Mouse (Mus musculus) adrenal gland (tissue): ENCODE measurements around the gene Vmn1r125.
"Not testable (repeated sequence)": the region's sequence is repeated elsewhere in the genome, so short reads cannot be mapped to it uniquely, and the experiment has no call there.

Experiments used
- intact Hi-C: fragments of 180-260 bp; cut with DNase I; formaldehyde crosslinking; loops from one replicate; pipeline ENCODE4 v1.15.1; 2025
- long read RNA-seq, 2 experiments: library from polyadenylated mRNA; unstranded; transcript quantifications; one replicate each; pipeline ENCODE4 v2.0.0; 2020; ENCODE audit warnings: borderline replicate concordance in 1 of 2; ENCODE audit not compliant: insufficient replicate concordance in 1 of 2

Vmn1r125 gene
- long read RNA-seq, experiment 1 = 0 reads
- long read RNA-seq, experiment 2 = 0 reads

DNA sequence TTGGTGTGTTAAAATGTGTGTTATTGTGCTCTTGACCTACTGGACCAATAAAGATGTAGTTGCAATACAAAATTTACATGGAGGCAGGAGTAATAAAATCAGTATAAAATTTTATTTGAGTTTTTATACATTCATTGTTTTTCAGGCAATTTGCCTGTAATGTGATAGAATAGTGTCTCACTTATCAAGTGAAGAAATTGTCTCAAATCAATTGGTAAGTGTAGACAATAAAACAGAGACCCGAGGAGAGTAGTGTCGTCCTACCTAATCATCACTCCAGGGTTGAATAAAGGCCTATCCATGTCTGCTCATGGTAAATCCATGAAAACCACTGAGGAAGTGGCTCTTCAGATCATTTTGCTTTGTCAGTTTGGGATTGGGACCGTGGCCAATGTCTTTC is at the start of gene Vmn1r125:
Gene Vmn1r125, plus strand, starts transcription at position 301 of the 400 bp plus-strand sequence.
- intact Hi-C loops = not testable (repeated sequence)

DNA sequence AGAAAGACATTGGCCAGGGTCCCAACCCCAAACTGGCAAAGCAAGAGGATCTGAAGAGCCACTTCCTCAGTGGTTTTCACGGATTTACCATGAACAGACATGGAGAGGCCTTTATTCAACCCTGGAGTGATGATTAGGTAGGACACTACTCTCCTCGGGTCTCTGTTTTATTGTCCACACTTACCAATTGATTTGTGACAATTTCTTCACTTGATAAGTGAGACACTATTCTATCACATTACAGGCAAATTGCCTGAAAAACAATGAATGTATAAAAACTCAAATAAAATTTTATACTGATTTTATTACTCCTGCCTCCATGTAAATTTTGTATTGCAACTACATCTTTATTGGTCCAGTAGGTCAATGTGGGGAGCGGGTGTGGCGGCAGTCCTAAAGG is 11.5 kb upstream of the Vmn1r125 start, which contains the start of gene Vmn1r124:
Gene Vmn1r124, minus strand, starts transcription at position 101 of the 400 bp plus-strand sequence.
- intact Hi-C loops = not testable (repeated sequence)

DNA sequence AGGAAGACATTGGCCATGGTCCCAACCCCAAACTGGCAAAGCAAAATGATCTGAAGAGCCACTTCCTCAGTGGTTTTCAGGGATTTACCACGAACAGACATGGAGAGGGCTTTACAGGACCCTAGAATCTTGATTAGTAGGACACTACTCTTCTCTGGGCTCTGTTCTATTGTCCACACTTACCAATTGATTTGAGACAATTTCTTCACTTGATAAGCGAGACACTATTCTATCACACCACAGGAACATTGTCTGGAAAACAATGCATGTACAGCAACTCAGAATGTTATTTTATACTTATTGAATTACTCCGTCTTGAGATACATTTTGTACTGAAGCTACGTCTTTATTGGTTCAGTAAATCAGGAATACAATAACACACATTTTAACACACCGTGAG is 29.4 kb downstream of the Vmn1r125 start, which contains the start of gene Vmn1r126:
Gene Vmn1r126, minus strand, starts transcription at position 101 of the 400 bp plus-strand sequence.
- intact Hi-C loops = not testable (repeated sequence)

DNA sequence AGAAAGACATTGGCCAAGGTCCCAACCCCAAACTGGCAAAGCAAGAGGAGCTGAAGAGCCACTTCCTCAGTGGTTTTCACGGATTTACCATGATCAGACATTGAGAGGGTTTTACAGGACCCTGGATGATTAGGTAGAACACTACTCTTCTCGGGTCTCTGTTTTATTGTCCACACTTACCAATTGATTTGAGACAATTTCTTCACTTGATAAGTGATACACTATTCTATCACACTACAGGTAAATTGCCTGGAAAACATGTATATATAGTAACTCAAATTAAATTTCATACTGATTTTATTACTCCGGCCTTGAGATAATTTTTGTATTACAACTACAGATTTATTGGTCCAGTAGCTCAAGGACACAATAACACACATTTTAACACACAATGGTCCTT is 47.8 kb downstream of the Vmn1r125 start, which contains the start of gene Vmn1r127:
Gene Vmn1r127, minus strand, starts transcription at position 101 of the 400 bp plus-strand sequence.
- intact Hi-C loops = not testable (repeated sequence)
